In the genomic region with DNA sequence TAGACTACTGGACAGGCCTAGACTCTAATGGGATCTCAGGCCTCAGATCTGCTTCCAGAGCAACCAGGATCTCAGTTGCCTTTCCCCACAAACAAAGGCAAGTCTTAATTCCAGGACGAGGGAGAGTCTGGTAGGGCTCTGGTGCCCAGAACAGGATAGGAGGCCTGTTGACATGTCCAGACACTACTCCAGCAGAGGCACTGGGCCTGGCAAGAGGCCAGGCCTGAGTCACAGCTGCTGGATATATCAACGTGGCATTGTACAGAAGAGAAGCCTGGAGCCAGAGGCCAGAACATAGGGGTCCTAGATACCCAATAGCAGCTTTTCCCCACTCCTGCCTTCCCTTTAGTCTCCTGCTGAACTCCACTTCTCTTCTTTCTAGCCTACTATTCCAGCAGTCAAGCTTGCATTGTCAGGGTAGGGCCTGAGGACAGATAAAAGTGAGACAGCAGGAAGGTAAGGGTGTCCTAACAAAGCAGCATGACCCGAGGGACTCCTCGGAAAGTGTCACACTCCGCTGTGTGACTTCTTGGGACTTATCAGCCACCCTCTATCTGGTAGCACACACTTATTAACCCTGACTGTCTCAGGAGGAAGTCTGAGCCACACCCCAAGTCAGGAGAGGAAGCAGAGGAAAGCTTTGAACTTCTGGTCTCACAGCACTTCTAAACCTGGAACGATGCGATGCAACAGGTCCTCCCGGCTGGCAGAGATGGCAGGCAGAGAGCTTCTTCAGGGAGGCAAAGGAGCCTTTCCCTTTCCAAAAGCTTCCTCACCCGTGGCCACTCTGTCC, we compare ENCODE assay signal across 8 mouse cellular contexts. TPM values are rescaled to one million over a fixed set of nuclear protein-coding genes. Genes with fewer than 3 reads are reported as not detected.
DNase-seq lines count a peak whose midpoint lies in the region; ATAC-seq lines count a peak whose summit lies in the region.

No protein-coding gene starts in this region.

- peak overlapping the region; percentile 30 for H3K4me2 ChIP-seq in heart, embryonic 14.5 days (ENCODE audit: low read length)
- no peak overlapping the region; the same call in 1 of the 2 replicates for H3K4me2 ChIP-seq in limb, embryonic 13.5 days (replicated peaks)
- H3K4me2 ChIP-seq in neural tube, embryonic 15.5 days = no peak overlapping the region

- WGBS in heart, embryonic 14.5 days = 22% methylated on average over 9 of the region's 9 CpGs
- 55% methylated on average over 9 of the region's 9 CpGs for WGBS in limb, embryonic 13.5 days
- 69% methylated on average over 9 of the region's 9 CpGs for WGBS in neural tube, embryonic 15.5 days

- ATAC-seq in heart, embryonic 14.5 days (ENCODE audit: insufficient number of reproducible peaks, insufficient read depth, low FRiP score, low read depth) = peak; percentile 68
- no peak for ATAC-seq in limb, embryonic 13.5 days (ENCODE audit: low FRiP score, low read depth)
- ATAC-seq in neural tube, embryonic 15.5 days (ENCODE audit: low FRiP score) = no peak
- no peak for ATAC-seq in cerebellum, adult (ENCODE audit: insufficient number of reproducible peaks, low FRiP score, low TSS enrichment)

- no peak overlapping the region for H3K4me3 ChIP-seq in heart, embryonic 14.5 days (ENCODE audit: control insufficient read depth in 1 of 2, insufficient read depth in 1 of 2, low read depth in 1 of 2, low read length in 2 of 2)
- no peak overlapping the region for H3K4me3 ChIP-seq in limb, embryonic 13.5 days
- no peak overlapping the region for H3K4me3 ChIP-seq in neural tube, embryonic 15.5 days (replicated peaks)

- peak; percentile 46 for DNase-seq in cerebellum, adult 9-11 months
- DNase-seq in cerebellum, adult 11 months = no peak
- peak; percentile 94 for DNase-seq in 3T3-L1 (ENCODE audit: low read depth, low spot score)
- peak; percentile 79 for DNase-seq in c-Kit-positive CD71-positive TER-119-negative erythroid progenitor cells, embryonic 14.5 days (ENCODE audit: low read depth)

- peak overlapping the region; percentile 79 for H3K9ac ChIP-seq in heart, embryonic 14.5 days (ENCODE audit: low read length)
- peak overlapping the region; percentile 19; the same call in 1 of the 2 replicates for H3K9ac ChIP-seq in limb, embryonic 13.5 days
- no peak overlapping the region for H3K9ac ChIP-seq in neural tube, embryonic 15.5 days (replicated peaks)

- H3K27ac ChIP-seq in heart, embryonic 14.5 days (replicated peaks in 1 of 2; ENCODE audit: control insufficient read depth in 1 of 2, insufficient read depth in 1 of 2, low read depth in 2 of 2, low read length in 2 of 2) = peak overlapping the region; percentile 93 to 98
- H3K27ac ChIP-seq in limb, embryonic 13.5 days = peak overlapping the region; percentile 76
- H3K27ac ChIP-seq in neural tube, embryonic 15.5 days (replicated peaks) = peak overlapping the region; percentile 41; the same call in 1 of the 2 replicates

- H3K27me3 ChIP-seq in heart, embryonic 14.5 days (ENCODE audit: control insufficient read depth, insufficient read depth, low read length) = no peaks in the 10 kb centered on the region
- H3K27me3 ChIP-seq in limb, embryonic 13.5 days = no peaks in the 10 kb centered on the region
- H3K27me3 ChIP-seq in neural tube, embryonic 15.5 days (replicated peaks) = no peaks in the 10 kb centered on the region

- no peaks in the 10 kb centered on the region for H3K9me3 ChIP-seq in heart, embryonic 14.5 days (ENCODE audit: control insufficient read depth, low read length)
- H3K9me3 ChIP-seq in limb, embryonic 13.5 days = no peaks in the 10 kb centered on the region
- H3K9me3 ChIP-seq in neural tube, embryonic 15.5 days (replicated peaks) = no peaks in the 10 kb centered on the region

- peaks cover 44 to 59% of the 10 kb centered on the region in 2 experiments for H3K4me1 ChIP-seq in heart, embryonic 14.5 days (ENCODE audit: control insufficient read depth in 2 of 2, insufficient read depth in 2 of 2, low read length in 2 of 2)
- peaks cover 58% of the 10 kb centered on the region for H3K4me1 ChIP-seq in limb, embryonic 13.5 days
- H3K4me1 ChIP-seq in neural tube, embryonic 15.5 days = peaks cover 36% of the 10 kb centered on the region

- H3K36me3 ChIP-seq in heart, embryonic 14.5 days (ENCODE audit: control insufficient read depth, insufficient read depth, low read length) = peaks cover 16% of the 10 kb centered on the region
- H3K36me3 ChIP-seq in limb, embryonic 13.5 days = peaks cover 23% of the 10 kb centered on the region
- no peaks in the 10 kb centered on the region for H3K36me3 ChIP-seq in neural tube, embryonic 15.5 days

RNA-seq across cellular contexts. Expression of gene Lmna, which starts 14.7 kb away (rescaled TPM):
- 76.7 and 84.1 TPM in 2 replicates for polyA plus RNA-seq in heart, embryonic 14.5 days (2014; fragmentation: Nextera tagmentation; extraction: Ambion mirVana)
- 174 and 183 TPM in 2 replicates for polyA plus RNA-seq in limb, embryonic 13.5 days (2015; fragmentation: Nextera tagmentation; extraction: Ambion mirVana)
- 70.3 and 78.7 TPM in 2 replicates for polyA plus RNA-seq in neural tube, embryonic 15.5 days (2015; fragmentation: Nextera tagmentation; extraction: Ambion mirVana)

RNA-seq across cellular contexts. Expression of gene Sema4a, which starts 34.0 kb away (rescaled TPM):
- 0.94 and 1.4 TPM in 2 replicates for polyA plus RNA-seq in heart, embryonic 14.5 days (2014; fragmentation: Nextera tagmentation; extraction: Ambion mirVana)
- polyA plus RNA-seq in limb, embryonic 13.5 days (2015; fragmentation: Nextera tagmentation; extraction: Ambion mirVana) = 7.9 and 9.9 TPM in 2 replicates
- polyA plus RNA-seq in neural tube, embryonic 15.5 days (2015; fragmentation: Nextera tagmentation; extraction: Ambion mirVana) = 28.2 and 28.8 TPM in 2 replicates

RNA-seq across cellular contexts. Expression of gene Mex3a, which starts 37.2 kb away (rescaled TPM):
- polyA plus RNA-seq in heart, embryonic 14.5 days (2014; fragmentation: Nextera tagmentation; extraction: Ambion mirVana) = 9.0 and 11.0 TPM in 2 replicates
- polyA plus RNA-seq in limb, embryonic 13.5 days (2015; fragmentation: Nextera tagmentation; extraction: Ambion mirVana) = 32.9 and 33.9 TPM in 2 replicates
- polyA plus RNA-seq in neural tube, embryonic 15.5 days (2015; fragmentation: Nextera tagmentation; extraction: Ambion mirVana) = 18.6 and 19.2 TPM in 2 replicates

RNA-seq across cellular contexts. Expression of gene Rab25, which starts 53.1 kb away (rescaled TPM):
- polyA plus RNA-seq in heart, embryonic 14.5 days (2014; fragmentation: Nextera tagmentation; extraction: Ambion mirVana) = 0.30 TPM in 1 of 2 replicates, not detected in the other
- 7.7 and 9.3 TPM in 2 replicates for polyA plus RNA-seq in limb, embryonic 13.5 days (2015; fragmentation: Nextera tagmentation; extraction: Ambion mirVana)
- polyA plus RNA-seq in neural tube, embryonic 15.5 days (2015; fragmentation: Nextera tagmentation; extraction: Ambion mirVana) = 0.29 and 4.1 TPM in 2 replicates

RNA-seq across cellular contexts. Expression of gene Lamtor2, which starts 57.8 kb away (rescaled TPM):
- 75.6 and 87.5 TPM in 2 replicates for polyA plus RNA-seq in heart, embryonic 14.5 days (2014; fragmentation: Nextera tagmentation; extraction: Ambion mirVana)
- 147 and 154 TPM in 2 replicates for polyA plus RNA-seq in limb, embryonic 13.5 days (2015; fragmentation: Nextera tagmentation; extraction: Ambion mirVana)
- polyA plus RNA-seq in neural tube, embryonic 15.5 days (2015; fragmentation: Nextera tagmentation; extraction: Ambion mirVana) = 189 and 193 TPM in 2 replicates

Comparison
In these comparisons a context has a peak if more than half of its experiments do, and no peak if none do; other contexts are left out.
1. H3K27ac ChIP-seq: peak in every context shown above with its lines; median percentile 96 in heart, embryonic 14.5 days; 76 in limb, embryonic 13.5 days; 41 in neural tube, embryonic 15.5 days.